Mouse (Mus musculus) cerebellum, adult 2 months (tissue): ENCODE results near the gene Plekhn1.

ENCODE experiments used
- CTCF ChIP-seq: fragments of 200-500 bp; IDR thresholded peaks from 2 replicates; pipeline ENCODE4 v1.5.1; 2011; ENCODE audit warnings: low read depth, mild to moderate bottlenecking, control low read depth, low read length, moderate library complexity, borderline replicate concordance; ENCODE audit not compliant: insufficient read depth
- POLR2A ChIP-seq: fragments of 200-500 bp; IDR thresholded peaks from 2 replicates; pipeline ENCODE4 v1.6.1; 2011; ENCODE audit warnings: low read length, control low read depth, borderline replicate concordance; ENCODE audit not compliant: insufficient read depth

GRCm38 (mm10) chr4:156251081-156251480 lies 16.4 kb upstream of the Plekhn1 start:
- no peak for TF ChIP-seq CTCF
- no peak for TF ChIP-seq POLR2A
